Mouse (Mus musculus): ENCODE results near the gene Tcp11. TPM values are rescaled to one million over a fixed set of nuclear protein-coding genes. Genes with fewer than 3 reads are reported as not detected.

The Tcp11 gene
- polyA plus RNA-seq, 1 experiment from 2014 or later = 1.7 TPM

DNA sequence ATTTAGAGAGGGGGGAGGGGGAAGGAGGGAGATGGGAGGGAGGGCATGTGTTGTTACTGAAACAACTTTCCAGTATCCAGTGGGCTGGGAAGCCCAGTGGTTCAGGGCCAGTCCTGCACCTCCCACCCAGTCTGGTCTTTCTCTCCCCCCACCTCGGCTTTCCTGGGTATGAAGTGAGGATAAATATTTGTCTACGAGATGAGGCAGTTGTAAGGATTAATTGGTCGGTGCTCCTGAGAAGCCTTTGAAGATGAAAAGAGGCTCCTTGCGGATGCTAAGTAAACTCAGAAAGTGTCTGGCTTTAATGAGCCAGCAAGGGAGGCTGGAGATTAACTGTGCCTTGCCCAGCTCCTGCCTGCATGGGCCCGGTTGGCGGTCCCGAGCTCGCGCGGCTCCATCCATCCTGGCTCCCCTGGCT, 21.5 kb upstream of the Tcp11 start:
- peaks cover 7% of the 10 kb centered on the region for H3K4me1 ChIP-seq
- no peaks in the 10 kb centered on the region for H3K9me3 ChIP-seq
- ATAC-seq (ENCODE audit: insufficient number of reproducible peaks, insufficient read depth, low FRiP score, low TSS enrichment) = no peak
- 40% methylated on average over 10 of the region's 10 CpGs for WGBS
- no peak overlapping the region for H3K4me2 ChIP-seq (replicated peaks)
- H3K36me3 ChIP-seq = no peaks in the 10 kb centered on the region
- no peak overlapping the region for H3K4me3 ChIP-seq
- H3K9ac ChIP-seq = no peak overlapping the region
- H3K27me3 ChIP-seq = no peaks in the 10 kb centered on the region
- H3K27ac ChIP-seq = no peak overlapping the region

- Histone ChIP-seq H3K4me2 (replicated peaks) (no peak overlapping the region), H3K4me1 (peaks cover 8% of the 10 kb centered on the region), H3K9me3 (no peaks in the 10 kb centered on the region), H3K4me3 (no peak overlapping the region), H3K27ac (no peak overlapping the region), H3K36me3 (no peaks in the 10 kb centered on the region), H3K27me3 (no peaks in the 10 kb centered on the region), H3K9ac (no peak overlapping the region)
- 57% methylated on average over 12 of the region's 12 CpGs for WGBS
- ATAC-seq (ENCODE audit: insufficient number of reproducible peaks, insufficient read depth, low FRiP score, low TSS enrichment) = no peak
Observed at GRCm38 (mm10) chr17:28101284-28101887, 20.9 kb upstream of the Tcp11 start.

DNA sequence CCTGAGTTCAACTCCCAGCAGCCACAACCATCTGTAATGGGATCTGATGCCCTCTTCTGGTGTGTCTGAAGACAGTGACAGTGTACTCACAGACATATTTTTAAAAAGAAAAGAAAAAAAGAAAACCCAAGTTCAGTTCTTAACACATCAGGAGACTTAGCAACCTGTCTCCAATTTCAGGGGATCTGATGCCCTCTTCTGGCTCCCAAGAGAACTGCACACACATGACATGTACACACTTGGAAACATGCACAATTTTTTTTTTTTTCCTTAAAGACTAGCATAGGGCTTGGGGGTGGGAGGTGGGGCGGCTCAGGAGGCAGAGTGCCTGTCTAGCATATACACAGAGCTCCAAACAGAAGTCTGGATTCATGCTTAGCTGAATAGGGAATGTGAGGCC, 20.2 kb upstream of the Tcp11 start:
- H3K9ac ChIP-seq = no peak overlapping the region
- no peak overlapping the region for H3K27ac ChIP-seq
- 85% methylated on average over 1 of the region's 1 CpGs for WGBS
- H3K9me3 ChIP-seq = no peaks in the 10 kb centered on the region
- no peak for ATAC-seq (ENCODE audit: insufficient number of reproducible peaks, insufficient read depth, low FRiP score, low TSS enrichment)
- peaks cover 9% of the 10 kb centered on the region for H3K4me1 ChIP-seq
- no peaks in the 10 kb centered on the region for H3K27me3 ChIP-seq
- H3K4me3 ChIP-seq = no peak overlapping the region
- no peak overlapping the region for H3K4me2 ChIP-seq (replicated peaks)
- H3K36me3 ChIP-seq = no peaks in the 10 kb centered on the region

- Histone ChIP-seq H3K4me1 (peaks cover 9% of the 10 kb centered on the region), H3K9me3 (no peaks in the 10 kb centered on the region), H3K4me2 (replicated peaks) (no peak overlapping the region), H3K36me3 (no peaks in the 10 kb centered on the region), H3K27me3 (no peaks in the 10 kb centered on the region), H3K4me3 (no peak overlapping the region), H3K27ac (no peak overlapping the region), H3K9ac (no peak overlapping the region)
- WGBS = 34% methylated on average over 3 of the region's 3 CpGs
- ATAC-seq (ENCODE audit: insufficient number of reproducible peaks, insufficient read depth, low FRiP score, low TSS enrichment) = no peak
Observed at GRCm38 (mm10) chr17:28099086-28099485, 18.6 kb upstream of the Tcp11 start.

GRCm38 (mm10) chr17:28097308-28097707, 16.9 kb upstream of the Tcp11 start:
- Histone ChIP-seq H3K4me3 (no peak overlapping the region), H3K9me3 (peaks cover 3% of the 10 kb centered on the region), H3K27me3 (no peaks in the 10 kb centered on the region), H3K36me3 (no peaks in the 10 kb centered on the region), H3K4me1 (peaks cover 9% of the 10 kb centered on the region), H3K4me2 (replicated peaks) (no peak overlapping the region), H3K27ac (no peak overlapping the region), H3K9ac (no peak overlapping the region)
- ATAC-seq (ENCODE audit: insufficient number of reproducible peaks, insufficient read depth, low FRiP score, low TSS enrichment) = no peak
- 84% methylated on average over 13 of the region's 13 CpGs for WGBS

DNA sequence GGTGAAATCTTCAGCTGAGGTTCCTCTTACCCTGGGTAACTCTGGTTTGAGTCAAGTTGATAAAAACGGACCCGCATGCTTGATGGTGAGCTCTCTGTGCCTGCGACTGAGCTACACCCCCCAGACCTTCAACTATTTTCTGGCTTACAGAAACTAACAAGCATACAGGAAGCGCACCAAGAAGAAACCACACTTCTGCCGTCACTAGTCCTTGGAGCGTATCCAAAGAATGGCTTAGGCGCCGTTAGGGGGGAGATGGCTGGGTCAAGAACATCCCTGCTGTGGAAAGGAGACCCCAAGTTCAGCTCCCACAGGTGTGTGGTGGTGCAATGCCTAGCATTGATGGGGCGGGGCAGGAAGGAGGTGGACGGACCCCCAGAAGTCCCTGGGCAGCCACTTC, 16.0 kb upstream of the Tcp11 start:
- Histone ChIP-seq H3K4me2 (replicated peaks) (no peak overlapping the region), H3K4me3 (no peak overlapping the region), H3K9me3 (peaks cover 3% of the 10 kb centered on the region), H3K9ac (no peak overlapping the region), H3K27ac (no peak overlapping the region), H3K27me3 (no peaks in the 10 kb centered on the region), H3K4me1 (0 out of 2 replicates have a peak, but pooled peaks cover 2% of the 10 kb centered on the region), H3K36me3 (no peaks in the 10 kb centered on the region)
- ATAC-seq (ENCODE audit: insufficient number of reproducible peaks, insufficient read depth, low FRiP score, low TSS enrichment) = 0 out of 2 replicates have a peak, but pooled peaks have one; percentile 41
- WGBS = 77% methylated on average over 10 of the region's 10 CpGs

DNA sequence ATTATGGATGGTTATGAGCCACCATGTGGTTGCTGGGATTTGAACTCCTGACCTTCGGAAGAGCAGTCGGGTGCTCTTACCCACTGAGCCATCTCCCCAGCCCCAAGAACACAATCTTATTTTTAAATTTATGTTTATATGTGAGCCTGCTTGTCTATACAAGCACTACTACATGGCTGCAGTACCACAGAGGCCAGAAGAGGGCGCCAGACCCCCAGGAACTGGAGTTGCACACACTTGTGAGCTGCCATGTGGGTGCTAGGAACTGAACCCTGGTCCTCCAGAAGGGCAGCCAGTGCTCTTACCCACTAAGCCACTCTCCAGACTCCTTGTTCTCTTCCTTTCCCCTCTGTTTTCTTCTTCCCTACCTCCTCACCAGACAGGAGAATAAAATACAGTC, 13.4 kb upstream of the Tcp11 start:
- H3K4me1 ChIP-seq = 0 out of 2 replicates have a peak, but pooled peaks cover 2% of the 10 kb centered on the region
- H3K27ac ChIP-seq = no peak overlapping the region
- no peak overlapping the region for H3K4me2 ChIP-seq (replicated peaks)
- no peaks in the 10 kb centered on the region for H3K36me3 ChIP-seq
- H3K9ac ChIP-seq = no peak overlapping the region
- H3K9me3 ChIP-seq = peaks cover 3% of the 10 kb centered on the region
- 74% methylated on average over 3 of the region's 3 CpGs for WGBS
- no peak overlapping the region for H3K4me3 ChIP-seq
- H3K27me3 ChIP-seq = no peaks in the 10 kb centered on the region
- ATAC-seq (ENCODE audit: insufficient number of reproducible peaks, insufficient read depth, low FRiP score, low TSS enrichment) = no peak

GRCm38 (mm10) chr17:28092297-28092696, 11.9 kb upstream of the Tcp11 start:
- H3K4me2 ChIP-seq (replicated peaks) = no peak overlapping the region
- H3K27me3 ChIP-seq = no peaks in the 10 kb centered on the region
- H3K9me3 ChIP-seq = peaks cover 3% of the 10 kb centered on the region
- peaks cover 10% of the 10 kb centered on the region; the same call in 1 of the 2 replicates for H3K4me1 ChIP-seq
- H3K27ac ChIP-seq = no peak overlapping the region
- no peaks in the 10 kb centered on the region for H3K36me3 ChIP-seq
- WGBS = 90% methylated on average over 2 of the region's 2 CpGs
- no peak overlapping the region for H3K4me3 ChIP-seq
- ATAC-seq (ENCODE audit: insufficient number of reproducible peaks, insufficient read depth, low FRiP score, low TSS enrichment) = no peak
- H3K9ac ChIP-seq = no peak overlapping the region

DNA sequence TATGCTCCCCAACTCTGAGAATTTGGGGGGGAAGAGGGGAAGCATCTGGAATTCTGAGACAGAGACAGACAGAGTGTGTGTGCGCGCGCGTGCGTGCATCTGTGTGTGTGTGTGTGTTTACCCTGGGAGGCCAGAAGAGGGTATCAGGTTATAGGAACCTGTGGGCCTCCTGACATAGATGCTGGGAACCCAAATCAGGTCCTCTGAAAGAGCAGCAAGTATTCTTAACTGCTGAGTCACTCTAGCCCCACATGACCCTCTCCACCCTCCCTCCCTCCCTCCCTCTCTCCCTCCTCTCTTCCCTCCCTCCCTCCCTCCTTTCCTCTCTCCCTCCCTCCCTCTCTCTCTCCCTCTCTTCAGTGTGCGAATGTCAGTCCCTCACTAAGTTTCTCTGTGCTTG, 8.3 kb upstream of the Tcp11 start:
- Histone ChIP-seq H3K4me3 (no peak overlapping the region), H3K9ac (no peak overlapping the region), H3K27ac (no peak overlapping the region), H3K36me3 (no peaks in the 10 kb centered on the region), H3K27me3 (no peaks in the 10 kb centered on the region), H3K9me3 (no peaks in the 10 kb centered on the region), H3K4me2 (replicated peaks) (no peak overlapping the region), H3K4me1 (peaks cover 28% of the 10 kb centered on the region; the same call in 1 of the 2 replicates)
- no peak for ATAC-seq (ENCODE audit: insufficient number of reproducible peaks, insufficient read depth, low FRiP score, low TSS enrichment)
- WGBS = 84% methylated on average over 6 of the region's 6 CpGs

DNA sequence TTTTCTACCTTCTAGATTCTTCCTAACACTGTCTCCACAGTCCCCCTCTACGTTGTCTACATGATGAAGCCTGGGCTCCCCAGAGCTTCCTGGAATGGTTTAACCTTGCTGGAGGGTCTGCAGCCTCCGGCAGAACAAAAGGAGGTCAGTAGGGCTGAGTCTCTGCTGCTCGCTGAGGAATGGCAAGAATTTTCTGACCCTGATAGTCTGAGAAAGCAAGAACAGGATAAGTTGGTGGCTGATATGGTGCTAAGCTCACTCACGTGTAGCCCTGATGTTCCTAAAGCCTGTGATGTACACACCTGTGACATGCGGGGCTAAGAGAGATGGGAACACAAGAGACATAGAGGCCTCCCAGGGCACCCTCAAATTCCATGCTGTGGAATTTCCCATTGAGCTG, 7.0 kb upstream of the Tcp11 start:
- no peak overlapping the region for H3K4me3 ChIP-seq
- H3K9ac ChIP-seq = no peak overlapping the region

DNA sequence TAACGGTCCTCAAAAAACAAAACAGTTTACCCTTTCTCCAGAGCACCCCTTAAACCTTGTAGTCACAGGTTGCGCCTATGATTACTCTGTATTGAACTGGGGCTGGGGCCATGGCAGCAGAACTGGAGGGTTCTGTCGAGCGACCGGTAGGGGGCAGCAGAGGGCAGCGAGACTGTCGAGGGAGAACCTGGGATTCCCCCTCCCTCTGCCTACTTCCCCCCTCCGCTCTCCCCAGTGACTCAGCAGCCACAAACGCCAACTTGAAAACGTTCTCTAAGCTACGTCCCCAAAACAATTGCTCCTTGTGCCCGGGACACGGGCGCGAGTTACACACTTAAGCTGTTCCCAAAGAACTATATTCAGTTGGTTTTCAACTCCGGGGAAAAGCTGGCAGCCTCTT, 4.5 kb upstream of the Tcp11 start:
- peak overlapping the region; percentile 40 for H3K4me2 ChIP-seq (replicated peaks)

More for the DNA sequence above, 7.0 kb upstream of the Tcp11 start:
- Histone ChIP-seq H3K27me3 (no peaks in the 10 kb centered on the region), H3K4me2 (replicated peaks) (no peak overlapping the region), H3K9me3 (no peaks in the 10 kb centered on the region), H3K4me1 (peaks cover 28% of the 10 kb centered on the region; the same call in 1 of the 2 replicates), H3K36me3 (no peaks in the 10 kb centered on the region), H3K27ac (peak overlapping the region; percentile 37)
- WGBS = 18% methylated on average over 5 of the region's 5 CpGs
- ATAC-seq (ENCODE audit: insufficient number of reproducible peaks, insufficient read depth, low FRiP score, low TSS enrichment) = no peak

DNA sequence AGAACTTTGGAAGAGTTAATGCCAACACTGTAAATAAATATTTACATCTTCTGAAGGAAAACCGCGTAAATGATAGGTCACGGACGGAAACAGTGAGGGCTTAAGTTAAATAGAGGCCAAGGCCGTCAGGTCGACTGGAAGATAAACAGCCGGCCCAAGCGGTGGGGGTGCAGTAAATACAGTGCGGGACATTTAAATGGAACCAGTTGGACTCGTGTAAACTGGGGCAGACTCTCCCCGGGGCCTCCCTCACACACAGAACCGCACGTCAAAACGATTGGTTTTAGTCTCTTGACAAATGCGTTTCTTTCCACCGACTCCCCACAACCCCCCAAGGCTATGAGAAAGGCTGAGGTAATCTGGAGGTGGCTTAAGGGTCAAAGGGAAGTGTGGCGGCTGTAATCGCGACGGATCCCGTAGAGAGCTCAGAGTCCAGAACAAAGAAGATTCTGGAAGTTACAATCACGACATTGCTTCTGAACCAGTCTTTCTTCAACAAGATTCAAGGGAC, 4.0 kb upstream of the Tcp11 start:
- Histone ChIP-seq H3K4me3 (no peak overlapping the region), H3K27ac (no peak overlapping the region)
- WGBS = 17% methylated on average over 22 of the region's 22 CpGs

More for the DNA sequence above, 4.5 kb upstream of the Tcp11 start:
- Histone ChIP-seq H3K4me1 (peaks cover 28% of the 10 kb centered on the region; the same call in 1 of the 2 replicates), H3K9ac (no peak overlapping the region), H3K9me3 (no peaks in the 10 kb centered on the region), H3K4me3 (no peak overlapping the region), H3K27me3 (0 out of 2 replicates have a peak, but pooled peaks cover 9% of the 10 kb centered on the region), H3K27ac (no peak overlapping the region), H3K36me3 (no peaks in the 10 kb centered on the region)
- 1% methylated on average over 16 of the region's 16 CpGs for WGBS
- ATAC-seq (ENCODE audit: insufficient number of reproducible peaks, insufficient read depth, low FRiP score, low TSS enrichment) = peak; percentile 58; the same call in 1 of the 2 replicates

More for the DNA sequence above, 4.0 kb upstream of the Tcp11 start:
- ATAC-seq (ENCODE audit: insufficient number of reproducible peaks, insufficient read depth, low FRiP score, low TSS enrichment) = no peak
- Histone ChIP-seq H3K4me2 (replicated peaks) (peak overlapping the region; percentile 40), H3K9me3 (no peaks in the 10 kb centered on the region), H3K4me1 (peaks cover 28% of the 10 kb centered on the region; the same call in 1 of the 2 replicates), H3K36me3 (no peaks in the 10 kb centered on the region), H3K27me3 (0 out of 2 replicates have a peak, but pooled peaks cover 9% of the 10 kb centered on the region), H3K9ac (no peak overlapping the region)

Data from embryonic facial prominence, embryonic 12.5 days (tissue).